Mouse (Mus musculus) cortical plate, adult 2 months (tissue): ENCODE results near the gene Pex6.

Source experiments
- CTCF ChIP-seq: fragments of 200-500 bp; IDR thresholded peaks from 2 replicates; pipeline ENCODE4 v1.5.1; 2011; ENCODE audit warnings: mild to moderate bottlenecking, control low read depth, low read length; ENCODE audit not compliant: insufficient read depth; ENCODE audit errors: extremely low read depth
- POLR2A ChIP-seq: fragments of 200-500 bp; IDR thresholded peaks from 2 replicates; pipeline ENCODE4 v1.6.1; 2011; ENCODE audit warnings: mild to moderate bottlenecking, low read length, control low read depth; ENCODE audit not compliant: insufficient read depth; ENCODE audit errors: extremely low read depth

DNA sequence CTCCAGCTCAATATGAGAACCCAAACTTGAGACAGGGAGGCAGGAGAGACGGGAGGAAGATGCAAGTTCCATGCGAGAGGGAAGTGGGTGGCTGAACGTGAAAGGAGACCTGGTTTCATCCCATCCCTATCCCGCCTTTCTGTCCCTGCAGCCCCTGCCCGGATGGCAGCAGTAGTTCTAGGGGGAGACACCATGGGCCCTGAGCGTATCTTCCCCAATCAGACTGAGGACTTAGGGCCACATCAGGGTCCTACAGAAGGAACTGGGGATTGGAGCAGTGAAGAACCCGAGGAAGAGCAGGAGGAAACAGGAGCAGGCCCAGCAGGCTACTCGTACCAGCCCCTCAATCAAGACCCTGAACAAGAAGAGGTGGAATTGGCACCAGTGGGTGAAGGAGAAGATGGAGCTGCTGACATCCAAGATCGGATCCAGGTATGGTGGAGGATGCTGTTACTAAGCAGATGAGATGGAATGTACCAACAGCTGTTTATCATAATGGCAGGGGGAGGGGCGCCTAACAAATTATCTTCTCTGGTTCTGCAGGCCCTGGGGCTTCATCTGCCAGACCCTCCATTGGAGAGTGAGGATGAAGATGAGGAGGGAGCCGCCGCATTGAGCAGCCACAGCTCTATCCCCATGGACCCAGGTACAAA is 29.7 kb upstream of the Pex6 start:
- TF ChIP-seq POLR2A (no peak), CTCF (no peak)
